Mouse (Mus musculus) stomach, embryonic 15.5 days (tissue): ENCODE data around the gene Rara. TPM values are rescaled to one million over a fixed set of nuclear protein-coding genes. Genes with fewer than 3 reads are reported as not detected.
A peak's percentile ranks its signal among the peaks of the same experiment; 100 is the strongest.

Experiments used
- ATAC-seq: fragments of 200-750 bp; cut with Nextera tagmentation; 2 replicates; pipeline ENCODE4 v1.8.0; 2017; ENCODE audit warnings: low read depth, moderate number of reproducible peaks, moderate TSS enrichment; ENCODE audit not compliant: insufficient read depth, low FRiP score
- H3K27ac ChIP-seq: fragments of 300-500 bp; sonication (generic); 2 replicates; pipeline ENCODE4 v1.5.1; 2015; ENCODE audit warnings: mild to moderate bottlenecking, inconsistent platforms
- H3K27me3 ChIP-seq: fragments of 300-500 bp; sonication (generic); replicated peaks from 2 replicates; pipeline ENCODE4 v1.6.1; 2015; ENCODE audit warnings: inconsistent platforms
- H3K36me3 ChIP-seq: fragments of 300-500 bp; sonication (generic); 2 replicates; pipeline ENCODE4 v1.6.1; 2015; ENCODE audit warnings: inconsistent platforms
- H3K4me1 ChIP-seq: fragments of 300-500 bp; sonication (generic); 2 replicates; pipeline ENCODE4 v1.6.1; 2015; ENCODE audit warnings: inconsistent platforms
- H3K4me2 ChIP-seq: fragments of 300-500 bp; sonication (generic); 2 replicates; pipeline ENCODE4 v1.6.1; 2015; ENCODE audit warnings: mild to moderate bottlenecking, inconsistent platforms
- H3K4me3 ChIP-seq: fragments of 300-500 bp; sonication (generic); replicated peaks from 2 replicates; pipeline ENCODE4 v1.5.1; 2015; ENCODE audit warnings: inconsistent platforms
- H3K9ac ChIP-seq: fragments of 300-500 bp; sonication (generic); 2 replicates; pipeline ENCODE4 v1.6.1; 2015; ENCODE audit warnings: inconsistent platforms
- H3K9me3 ChIP-seq: fragments of 300-500 bp; sonication (generic); 2 replicates; pipeline ENCODE4 v1.6.1; 2016; ENCODE audit warnings: inconsistent platforms
- WGBS: fragments of 180-500 bp; shearing (Covaris S2); methylation state at CpG from one replicate; pipeline ENCODE4 v1.1.7; 2015; 5-methylcytosine and 5-hydroxymethylcytosine counted together
- polyA plus RNA-seq: library from polyadenylated mRNA; unstranded; fragments of >200 nt; fragmentation: Nextera tagmentation; extraction: Ambion mirVana; gene quantifications from 2 replicates; pipeline ENCODE4 v1.2.1, GENCODE M21; 2015

Rara gene
- polyA plus RNA-seq, 1 experiment from 2014 or later = 34.0 TPM

GRCm38 (mm10) chr11:98939084-98939952 is 11.7 kb downstream of the Rara start:
- no peaks in the 10 kb centered on the region for H3K9me3 ChIP-seq
- peak overlapping the region; percentile 92 for H3K4me3 ChIP-seq
- ATAC-seq = no peak

GRCm38 (mm10) chr11:98939953-98940641 is 12.5 kb downstream of the Rara start:
- H3K4me1 ChIP-seq = peaks cover 84% of the 10 kb centered on the region
- peak overlapping the region; percentile 92 for H3K4me3 ChIP-seq
- 40% methylated on average over 11 of the region's 11 CpGs for WGBS
- ATAC-seq = no peak
- peak overlapping the region; percentile 98 for H3K27ac ChIP-seq
- no peaks in the 10 kb centered on the region for H3K36me3 ChIP-seq
- no peaks in the 10 kb centered on the region for H3K9me3 ChIP-seq
- no peaks in the 10 kb centered on the region for H3K27me3 ChIP-seq
- peak overlapping the region; percentile 85 for H3K4me2 ChIP-seq
- peak overlapping the region; percentile 20; the same call in 1 of the 2 replicates for H3K9ac ChIP-seq

More at GRCm38 (mm10) chr11:98939084-98939952, 11.7 kb downstream of the Rara start:
- whole genome bisulfite sequencing = 30% methylated on average over 15 of the region's 15 CpGs
- H3K27me3 ChIP-seq = no peaks in the 10 kb centered on the region
- H3K27ac ChIP-seq = peak overlapping the region; percentile 98
- peaks cover 84% of the 10 kb centered on the region for H3K4me1 ChIP-seq
- no peaks in the 10 kb centered on the region for H3K36me3 ChIP-seq
- peak overlapping the region; percentile 85 for H3K4me2 ChIP-seq
- H3K9ac ChIP-seq = peak overlapping the region; percentile 89

GRCm38 (mm10) chr11:98940776-98941175 is 13.2 kb downstream of the Rara start:
- Histone ChIP-seq H3K27me3 (no peaks in the 10 kb centered on the region), H3K36me3 (no peaks in the 10 kb centered on the region), H3K9ac (no peak overlapping the region), H3K4me2 (peak overlapping the region; percentile 85), H3K27ac (peak overlapping the region; percentile 98), H3K9me3 (no peaks in the 10 kb centered on the region), H3K4me3 (peak overlapping the region; percentile 92), H3K4me1 (peaks cover 88% of the 10 kb centered on the region)
- WGBS = 21% methylated on average over 3 of the region's 3 CpGs
- ATAC-seq = no peak

- H3K36me3 ChIP-seq = no peaks in the 10 kb centered on the region
- WGBS = 3% methylated on average over 12 of the region's 12 CpGs
- no peak for ATAC-seq
These were observed 13.8 kb downstream of the Rara start for GRCm38 (mm10) chr11:98941341-98941825.

GRCm38 (mm10) chr11:98941826-98942550 is 14.4 kb downstream of the Rara start:
- Histone ChIP-seq H3K4me1 (peaks cover 80% of the 10 kb centered on the region), H3K9me3 (no peaks in the 10 kb centered on the region), H3K9ac (peak overlapping the region; percentile 25; the same call in 1 of the 2 replicates), H3K36me3 (no peaks in the 10 kb centered on the region), H3K4me3 (peak overlapping the region; percentile 92), H3K27me3 (no peaks in the 10 kb centered on the region), H3K4me2 (peak overlapping the region; percentile 85), H3K27ac (peak overlapping the region; percentile 98)
- 0 out of 2 replicates have a peak, but pooled peaks have one; percentile 3 for ATAC-seq
- 8% methylated on average over 15 of the region's 15 CpGs for WGBS

More at GRCm38 (mm10) chr11:98941341-98941825, 13.8 kb downstream of the Rara start:
- Histone ChIP-seq H3K4me3 (peak overlapping the region; percentile 92), H3K9ac (peak overlapping the region; percentile 25; the same call in 1 of the 2 replicates), H3K4me1 (peaks cover 82% of the 10 kb centered on the region), H3K27me3 (no peaks in the 10 kb centered on the region), H3K27ac (peak overlapping the region; percentile 98), H3K9me3 (no peaks in the 10 kb centered on the region), H3K4me2 (peak overlapping the region; percentile 85)

- no peaks in the 10 kb centered on the region for H3K36me3 ChIP-seq
- H3K4me1 ChIP-seq = peaks cover 85% of the 10 kb centered on the region
- H3K9me3 ChIP-seq = no peaks in the 10 kb centered on the region
- no peaks in the 10 kb centered on the region for H3K27me3 ChIP-seq
- H3K27ac ChIP-seq = peak overlapping the region; percentile 98
- H3K4me3 ChIP-seq = peak overlapping the region; percentile 92
- ATAC-seq = no peak
- WGBS = 37% methylated on average over 3 of the region's 3 CpGs
- H3K9ac ChIP-seq = peak overlapping the region; percentile 29; the same call in 1 of the 2 replicates
- H3K4me2 ChIP-seq = peak overlapping the region; percentile 85
These were observed 14.9 kb downstream of the Rara start for GRCm38 (mm10) chr11:98942555-98942922.

GRCm38 (mm10) chr11:98942923-98943641 is 15.5 kb downstream of the Rara start:
- Histone ChIP-seq H3K9ac (0 out of 2 replicates have a peak overlapping the region, but pooled peaks have one; percentile 29), H3K4me1 (peaks cover 91% of the 10 kb centered on the region), H3K36me3 (no peaks in the 10 kb centered on the region), H3K9me3 (no peaks in the 10 kb centered on the region), H3K4me2 (peak overlapping the region; percentile 85), H3K4me3 (0 out of 2 replicates have a peak overlapping the region, but pooled peaks have one; percentile 5), H3K27ac (peak overlapping the region; percentile 98), H3K27me3 (no peaks in the 10 kb centered on the region)
- WGBS = 51% methylated on average over 8 of the region's 8 CpGs
- peak; percentile 11; the same call in 1 of the 2 replicates for ATAC-seq

- Histone ChIP-seq H3K27ac (peak overlapping the region; percentile 98), H3K4me1 (peaks cover 88% of the 10 kb centered on the region), H3K9me3 (no peaks in the 10 kb centered on the region), H3K36me3 (no peaks in the 10 kb centered on the region), H3K4me2 (peak overlapping the region; percentile 85), H3K4me3 (no peak overlapping the region; the same call in 1 of the 2 replicates), H3K27me3 (no peaks in the 10 kb centered on the region), H3K9ac (no peak overlapping the region)
- ATAC-seq = no peak
- WGBS = 28% methylated on average over 14 of the region's 14 CpGs
These were observed 16.3 kb downstream of the Rara start for GRCm38 (mm10) chr11:98943741-98944461.

- no peak for ATAC-seq
- no peak overlapping the region for H3K9ac ChIP-seq
- H3K36me3 ChIP-seq = no peaks in the 10 kb centered on the region
These were observed 17.4 kb downstream of the Rara start for GRCm38 (mm10) chr11:98944897-98945604.

GRCm38 (mm10) chr11:98945605-98945977 is 18.0 kb downstream of the Rara start:
- Histone ChIP-seq H3K27me3 (no peaks in the 10 kb centered on the region), H3K27ac (peak overlapping the region; percentile 98; the same call in 1 of the 2 replicates), H3K4me1 (peaks cover 88% of the 10 kb centered on the region), H3K36me3 (peaks cover 4% of the 10 kb centered on the region; the same call in 1 of the 2 replicates), H3K4me2 (no peak overlapping the region), H3K9ac (no peak overlapping the region), H3K4me3 (no peak overlapping the region), H3K9me3 (no peaks in the 10 kb centered on the region)
- 52% methylated on average over 3 of the region's 3 CpGs for WGBS
- ATAC-seq = no peak

More at GRCm38 (mm10) chr11:98944897-98945604, 17.4 kb downstream of the Rara start:
- Histone ChIP-seq H3K9me3 (no peaks in the 10 kb centered on the region), H3K4me3 (no peak overlapping the region), H3K4me2 (peak overlapping the region; percentile 36; the same call in 1 of the 2 replicates), H3K4me1 (peaks cover 88% of the 10 kb centered on the region), H3K27ac (peak overlapping the region; percentile 98), H3K27me3 (no peaks in the 10 kb centered on the region)
- 27% methylated on average over 11 of the region's 11 CpGs for whole genome bisulfite sequencing
